Mouse (Mus musculus): ENCODE results near the gene Lmntd1. TPM values are rescaled to one million over a fixed set of nuclear protein-coding genes. Genes with fewer than 3 reads are reported as not detected.

Gene Lmntd1
- polyA plus RNA-seq, 1 experiment, result not detected

DNA sequence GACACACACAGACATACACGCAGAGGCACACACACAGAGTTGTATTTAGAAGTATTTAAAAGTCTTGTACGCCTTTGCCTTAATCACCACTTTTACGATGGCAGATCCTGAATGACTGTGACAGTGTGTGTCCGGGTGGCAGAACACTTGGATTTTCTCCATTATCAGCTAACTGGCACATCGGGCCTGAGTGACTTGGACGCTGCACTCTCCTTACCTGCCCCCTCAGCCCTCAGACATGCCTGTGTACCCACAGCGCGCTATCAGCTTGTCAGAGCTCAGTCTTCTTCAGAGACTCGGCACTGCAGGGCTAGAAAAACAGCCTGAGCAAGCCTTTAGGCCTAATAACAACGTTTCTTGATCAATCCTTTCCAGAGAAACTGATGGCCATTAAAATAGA, 187.6 kb downstream of the Lmntd1 start:
- Histone ChIP-seq H3K4me3 (no peak overlapping the region), H3K27me3 (ENCODE audit: control insufficient read depth, insufficient read depth, insufficient read length) (peaks cover 27% of the 10 kb centered on the region), H3K79me2 (ENCODE audit: control insufficient read depth, insufficient read depth) (no peaks in the 10 kb centered on the region), H3K4me2 (ENCODE audit: low read depth) (no peak overlapping the region), H3K36me3 (ENCODE audit: control insufficient read depth, insufficient read depth) (no peaks in the 10 kb centered on the region), H3ac (ENCODE audit: control insufficient read depth, insufficient read length) (no peak overlapping the region)
- TF ChIP-seq CEBPB (IDR thresholded peaks at IDR 0.05; ENCODE audit: insufficient read depth, poor library complexity, severe bottlenecking), result no peak
- no peak for TF ChIP-seq USF1 (IDR thresholded peaks at IDR 0.05; ENCODE audit: low read depth)
- TF ChIP-seq POLR2AphosphoS2 (IDR thresholded peaks at IDR 0.05; ENCODE audit: insufficient read length, low read depth), result no peak
- TF ChIP-seq TCF3 (IDR thresholded peaks at IDR 0.05; ENCODE audit: insufficient read length, low read depth), result no peak
- TF ChIP-seq SRF (IDR thresholded peaks at IDR 0.05; ENCODE audit: control insufficient read depth, insufficient read length, low read depth), result no peak
- TF ChIP-seq TCF12 (IDR thresholded peaks at IDR 0.05; ENCODE audit: insufficient read depth, poor library complexity, severe bottlenecking), result no peak
- no peak for TF ChIP-seq MYOD1 (IDR thresholded peaks at IDR 0.05; ENCODE audit: control insufficient read depth in 1 of 3, insufficient read length in 2 of 3, low read depth in 2 of 3)
- no peak for TF ChIP-seq POLR2A (IDR thresholded peaks at IDR 0.05; ENCODE audit: insufficient read length, low read depth)
- TF ChIP-seq REST (IDR thresholded peaks at IDR 0.05; ENCODE audit: insufficient read depth, insufficient read length), result no peak
- TF ChIP-seq MYOG (IDR thresholded peaks at IDR 0.05; ENCODE audit: control insufficient read depth in 1 of 3, insufficient read depth in 1 of 3, insufficient read length in 2 of 3, low read depth in 2 of 3), result no peak
- TF ChIP-seq MAX (IDR thresholded peaks at IDR 0.05; ENCODE audit: low read depth), result no peak
- no peak for TF ChIP-seq E2F4 (IDR thresholded peaks at IDR 0.05; ENCODE audit: insufficient read depth)

DNA sequence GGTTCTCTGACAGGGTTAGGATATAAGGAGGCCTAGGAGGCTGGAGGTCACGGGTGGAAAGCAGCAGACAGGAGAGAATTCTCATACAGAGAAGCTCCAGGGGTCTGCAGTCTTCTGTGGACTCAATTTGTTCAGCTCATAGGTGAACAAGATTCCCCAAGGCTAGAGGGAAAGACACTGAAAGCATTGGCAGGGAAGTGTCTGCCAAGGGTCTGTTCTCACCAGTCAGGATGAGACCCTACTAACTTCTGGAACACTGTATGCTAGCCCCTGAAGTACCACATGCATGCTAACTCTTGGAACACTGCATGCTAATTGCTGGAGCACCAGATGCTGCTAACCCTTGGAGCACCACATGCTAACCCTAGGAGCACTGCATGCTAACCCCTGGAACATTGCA, 190.0 kb downstream of the Lmntd1 start:
- Histone ChIP-seq H3ac (ENCODE audit: control insufficient read depth, insufficient read length) (no peak overlapping the region), H3K36me3 (ENCODE audit: control insufficient read depth, insufficient read depth) (no peaks in the 10 kb centered on the region), H3K4me2 (ENCODE audit: low read depth) (no peak overlapping the region), H3K27me3 (ENCODE audit: control insufficient read depth, insufficient read depth, insufficient read length) (peaks cover 32% of the 10 kb centered on the region), H3K79me2 (ENCODE audit: control insufficient read depth, insufficient read depth) (no peaks in the 10 kb centered on the region), H3K4me3 (no peak overlapping the region)
- no peak for TF ChIP-seq MAX (IDR thresholded peaks at IDR 0.05; ENCODE audit: low read depth)
- TF ChIP-seq E2F4 (IDR thresholded peaks at IDR 0.05; ENCODE audit: insufficient read depth), result no peak
- no peak for TF ChIP-seq REST (IDR thresholded peaks at IDR 0.05; ENCODE audit: insufficient read depth, insufficient read length)
- TF ChIP-seq SRF (IDR thresholded peaks at IDR 0.05; ENCODE audit: control insufficient read depth, insufficient read length, low read depth), result no peak
- TF ChIP-seq POLR2A (IDR thresholded peaks at IDR 0.05; ENCODE audit: insufficient read length, low read depth), result no peak
- no peak for TF ChIP-seq USF1 (IDR thresholded peaks at IDR 0.05; ENCODE audit: low read depth)
- no peak for TF ChIP-seq CEBPB (IDR thresholded peaks at IDR 0.05; ENCODE audit: insufficient read depth, poor library complexity, severe bottlenecking)

DNA sequence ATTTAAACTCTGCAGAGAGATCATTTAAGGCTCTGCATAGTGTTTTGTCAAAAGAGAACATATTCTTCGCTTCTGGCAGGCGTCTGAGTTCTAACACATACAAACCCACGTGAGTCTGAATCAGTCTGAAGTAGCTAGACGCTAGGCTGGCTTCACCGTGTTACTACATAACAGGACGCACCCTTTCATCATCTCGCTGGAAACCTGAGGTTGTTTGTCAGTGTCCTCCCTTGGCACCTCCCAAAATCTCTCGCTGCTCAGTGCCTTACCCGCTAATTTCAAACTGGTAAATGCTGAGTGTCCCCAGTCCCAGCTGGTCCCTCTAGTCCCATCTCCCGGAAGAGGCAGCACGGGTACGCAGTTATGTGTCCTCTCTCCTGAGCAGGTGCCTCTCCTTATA, 190.6 kb downstream of the Lmntd1 start:
- Histone ChIP-seq H3K79me2 (ENCODE audit: control insufficient read depth, insufficient read depth) (no peaks in the 10 kb centered on the region), H3K36me3 (ENCODE audit: control insufficient read depth, insufficient read depth) (no peaks in the 10 kb centered on the region), H3K4me3 (no peak overlapping the region), H3K4me2 (ENCODE audit: low read depth) (no peak overlapping the region), H3ac (ENCODE audit: control insufficient read depth, insufficient read length) (no peak overlapping the region), H3K27me3 (ENCODE audit: control insufficient read depth, insufficient read depth, insufficient read length) (peaks cover 30% of the 10 kb centered on the region)
- no peak for TF ChIP-seq TCF3 (IDR thresholded peaks at IDR 0.05; ENCODE audit: insufficient read length, low read depth)
- TF ChIP-seq CEBPB (IDR thresholded peaks at IDR 0.05; ENCODE audit: insufficient read depth, poor library complexity, severe bottlenecking), result no peak
- TF ChIP-seq TCF12 (IDR thresholded peaks at IDR 0.05; ENCODE audit: insufficient read depth, poor library complexity, severe bottlenecking), result no peak
- no peak for TF ChIP-seq MYOG (IDR thresholded peaks at IDR 0.05; ENCODE audit: control insufficient read depth in 1 of 3, insufficient read depth in 1 of 3, insufficient read length in 2 of 3, low read depth in 2 of 3)
- no peak for TF ChIP-seq POLR2AphosphoS2 (IDR thresholded peaks at IDR 0.05; ENCODE audit: insufficient read length, low read depth)
- TF ChIP-seq MAX (IDR thresholded peaks at IDR 0.05; ENCODE audit: low read depth), result no peak
- TF ChIP-seq REST (IDR thresholded peaks at IDR 0.05; ENCODE audit: insufficient read depth, insufficient read length), result no peak
- no peak for TF ChIP-seq SRF (IDR thresholded peaks at IDR 0.05; ENCODE audit: control insufficient read depth, insufficient read length, low read depth)
- no peak for TF ChIP-seq POLR2A (IDR thresholded peaks at IDR 0.05; ENCODE audit: insufficient read length, low read depth)

DNA sequence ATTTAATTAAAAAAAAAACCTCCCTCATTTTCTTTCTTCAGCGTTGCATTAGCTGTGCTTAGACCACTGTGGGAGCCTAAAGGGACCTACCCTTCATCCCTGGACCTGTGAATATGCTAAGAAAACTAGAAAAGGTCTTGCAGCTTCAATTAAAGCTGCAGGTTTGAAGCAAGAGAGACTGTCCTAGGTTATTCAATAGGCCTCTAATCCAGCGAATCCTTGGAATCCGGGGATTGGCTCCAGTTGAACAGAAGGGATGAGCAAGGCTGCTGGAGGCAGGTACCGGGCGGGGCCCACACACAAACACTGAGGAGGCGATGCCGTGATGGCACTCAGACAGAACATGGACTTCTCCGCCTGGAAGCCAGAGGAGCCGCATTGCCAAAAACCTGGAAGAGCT, 192.5 kb downstream of the Lmntd1 start:
- Histone ChIP-seq H3K4me2 (ENCODE audit: low read depth) (no peak overlapping the region), H3K36me3 (ENCODE audit: control insufficient read depth, insufficient read depth) (no peaks in the 10 kb centered on the region)
- TF ChIP-seq CEBPB (IDR thresholded peaks at IDR 0.05; ENCODE audit: insufficient read depth, poor library complexity, severe bottlenecking) (no peak), TCF3 (IDR thresholded peaks at IDR 0.05; ENCODE audit: insufficient read length, low read depth) (no peak), E2F4 (IDR thresholded peaks at IDR 0.05; ENCODE audit: insufficient read depth) (no peak), MYOG (IDR thresholded peaks at IDR 0.05; ENCODE audit: control insufficient read depth in 1 of 3, insufficient read depth in 1 of 3, insufficient read length in 2 of 3, low read depth in 2 of 3) (no peak), POLR2AphosphoS2 (IDR thresholded peaks at IDR 0.05; ENCODE audit: insufficient read length, low read depth) (no peak), POLR2A (IDR thresholded peaks at IDR 0.05; ENCODE audit: insufficient read length, low read depth) (no peak), MAX (IDR thresholded peaks at IDR 0.05; ENCODE audit: low read depth) (no peak), MYOD1 (IDR thresholded peaks at IDR 0.05; ENCODE audit: control insufficient read depth in 1 of 3, insufficient read length in 2 of 3, low read depth in 2 of 3) (no peak), REST (IDR thresholded peaks at IDR 0.05; ENCODE audit: insufficient read depth, insufficient read length) (no peak), SRF (IDR thresholded peaks at IDR 0.05; ENCODE audit: control insufficient read depth, insufficient read length, low read depth) (no peak), USF1 (IDR thresholded peaks at IDR 0.05; ENCODE audit: low read depth) (no peak), TCF12 (IDR thresholded peaks at IDR 0.05; ENCODE audit: insufficient read depth, poor library complexity, severe bottlenecking) (no peak)

DNA sequence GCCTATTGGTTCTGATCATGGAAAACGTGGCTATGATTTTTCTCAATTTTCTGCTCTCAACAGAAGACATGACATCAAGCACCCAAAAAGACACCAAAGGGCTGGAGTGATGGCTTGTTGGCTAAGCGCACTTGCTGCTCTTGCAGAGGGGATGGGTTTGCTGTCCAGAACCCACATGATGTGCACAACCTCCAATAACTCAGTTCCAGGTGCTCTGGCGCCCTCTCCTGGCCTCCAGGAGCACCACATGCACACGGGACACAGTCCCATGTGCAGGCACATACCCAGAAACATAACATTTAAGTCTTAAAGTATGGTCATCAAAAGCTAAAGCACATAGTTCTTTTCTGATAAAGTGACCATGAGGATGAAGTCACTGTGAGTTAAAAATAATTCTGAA, 193.7 kb downstream of the Lmntd1 start:
- H3K27me3 ChIP-seq (ENCODE audit: control insufficient read depth, insufficient read depth, insufficient read length), result peaks cover 30% of the 10 kb centered on the region
- no peak overlapping the region for H3ac ChIP-seq (ENCODE audit: control insufficient read depth, insufficient read length)
- no peak for TF ChIP-seq E2F4 (IDR thresholded peaks at IDR 0.05; ENCODE audit: insufficient read depth)
- no peak for TF ChIP-seq SRF (IDR thresholded peaks at IDR 0.05; ENCODE audit: control insufficient read depth, insufficient read length, low read depth)
- TF ChIP-seq MYOD1 (IDR thresholded peaks at IDR 0.05; ENCODE audit: control insufficient read depth in 1 of 3, insufficient read length in 2 of 3, low read depth in 2 of 3), result no peak
- no peak for TF ChIP-seq POLR2AphosphoS2 (IDR thresholded peaks at IDR 0.05; ENCODE audit: insufficient read length, low read depth)
- TF ChIP-seq MAX (IDR thresholded peaks at IDR 0.05; ENCODE audit: low read depth), result no peak
- no peak for TF ChIP-seq POLR2A (IDR thresholded peaks at IDR 0.05; ENCODE audit: insufficient read length, low read depth)
- no peak for TF ChIP-seq MYOG (IDR thresholded peaks at IDR 0.05; ENCODE audit: control insufficient read depth in 1 of 3, insufficient read depth in 1 of 3, insufficient read length in 2 of 3, low read depth in 2 of 3)
- no peak for TF ChIP-seq REST (IDR thresholded peaks at IDR 0.05; ENCODE audit: insufficient read depth, insufficient read length)
- TF ChIP-seq USF1 (IDR thresholded peaks at IDR 0.05; ENCODE audit: low read depth), result no peak
- TF ChIP-seq CEBPB (IDR thresholded peaks at IDR 0.05; ENCODE audit: insufficient read depth, poor library complexity, severe bottlenecking), result no peak
- no peak for TF ChIP-seq TCF12 (IDR thresholded peaks at IDR 0.05; ENCODE audit: insufficient read depth, poor library complexity, severe bottlenecking)
- TF ChIP-seq TCF3 (IDR thresholded peaks at IDR 0.05; ENCODE audit: insufficient read length, low read depth), result no peak
- no peak overlapping the region for H3K4me3 ChIP-seq
- no peaks in the 10 kb centered on the region for H3K36me3 ChIP-seq (ENCODE audit: control insufficient read depth, insufficient read depth)
- H3K79me2 ChIP-seq (ENCODE audit: control insufficient read depth, insufficient read depth), result no peaks in the 10 kb centered on the region
- no peak overlapping the region for H3K4me2 ChIP-seq (ENCODE audit: low read depth)

More for the DNA sequence above, 192.5 kb downstream of the Lmntd1 start:
- Histone ChIP-seq H3K4me3 (no peak overlapping the region), H3K79me2 (ENCODE audit: control insufficient read depth, insufficient read depth) (no peaks in the 10 kb centered on the region), H3ac (ENCODE audit: control insufficient read depth, insufficient read length) (no peak overlapping the region), H3K27me3 (ENCODE audit: control insufficient read depth, insufficient read depth, insufficient read length) (peaks cover 30% of the 10 kb centered on the region)
